Mouse (Mus musculus): ENCODE measurements around the gene Coil. TPM values are rescaled to one million over a fixed set of nuclear protein-coding genes. Genes with fewer than 3 reads are reported as not detected.

Coil gene
- total and polyA plus RNA-seq, 3 experiments: 28.5 to 37.4 (median 35.4) TPM

DNA sequence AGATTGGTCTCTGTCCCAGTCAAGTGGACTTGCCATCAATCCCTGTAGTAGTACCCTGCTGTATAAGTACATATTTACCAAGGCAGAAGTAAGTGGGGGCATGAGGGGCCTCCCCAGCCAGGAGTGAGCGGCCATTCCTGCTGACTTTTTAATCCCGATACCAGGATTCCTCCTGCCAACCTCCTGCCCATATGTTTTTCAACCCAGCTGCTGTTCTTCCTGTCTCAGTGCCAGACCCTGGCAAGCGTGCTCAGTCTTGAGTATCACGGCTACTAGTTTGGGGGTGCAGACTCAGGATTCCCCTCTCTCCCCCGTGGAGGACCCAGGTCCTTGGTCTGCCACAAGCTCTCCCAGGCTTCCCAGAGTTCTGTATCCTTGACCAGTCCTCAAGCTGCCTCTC, 32.6 kb downstream of the Coil start:
- H3K9me3 ChIP-seq (replicated peaks; ENCODE audit: low read length): no peaks in the 10 kb centered on the region
- peak overlapping the region in 2 of 3 experiments; percentile 10 to 39 for H3K4me3 ChIP-seq (replicated peaks in 1 of 3; ENCODE audit: low read depth in 2 of 3, low read length in 2 of 3, poor library complexity in 1 of 3)
- in situ Hi-C loops (cut with MboI; ENCODE audit: low pct_ligation_motif_present, low pct_unique_long_range_greater_than_20kb, low sequenced_read_pairs): loop anchor here (5.0 kb wide), 1 partner anchor 35 kb away; no protein-coding TSS in a partner anchor
- peaks cover 12 to 60% of the 10 kb centered on the region in 2 experiments for H3K36me3 ChIP-seq (replicated peaks in 1 of 2; ENCODE audit: control insufficient read depth in 1 of 2, insufficient read depth in 1 of 2, low read length in 1 of 2)
- TF ChIP-seq MYC (IDR thresholded peaks at IDR 0.05; ENCODE audit: low read depth, low read length) (no peak), CTCF (conservative IDR thresholded peaks at IDR 0.05 in 1 of 2, IDR thresholded peaks at IDR 0.05 in 1 of 2; ENCODE audit: low read depth in 2 of 2, low read length in 2 of 2) (no peak), TCF12 (IDR thresholded peaks at IDR 0.05; ENCODE audit: low read depth, low read length) (no peak), JUND (conservative IDR thresholded peaks at IDR 0.05; ENCODE audit: low read depth, low read length) (no peak), TBP (conservative IDR thresholded peaks at IDR 0.05; ENCODE audit: low read depth, low read length) (no peak), POLR2A (IDR thresholded peaks at IDR 0.05; ENCODE audit: low read depth, low read length) (0 out of 2 replicates have a peak, but pooled peaks have one; percentile 2), RCOR1 (conservative IDR thresholded peaks at IDR 0.05; ENCODE audit: low read depth, low read length) (no peak), ZNF384 (IDR thresholded peaks at IDR 0.05; ENCODE audit: low read depth, low read length) (no peak), ZC3H11A (IDR thresholded peaks at IDR 0.05; ENCODE audit: low read depth, low read length) (no peak), ETS1 (conservative IDR thresholded peaks at IDR 0.05; ENCODE audit: low read depth, low read length) (no peak), ELF1 (IDR thresholded peaks at IDR 0.05; ENCODE audit: low read depth, low read length) (0 out of 2 replicates have a peak, but pooled peaks have one; percentile 4), MAFK (IDR thresholded peaks at IDR 0.05; ENCODE audit: insufficient replicate concordance, low read length) (no peak), GABPA (IDR thresholded peaks at IDR 0.05; ENCODE audit: insufficient replicate concordance, low read depth, low read length) (no peak), MEF2A (IDR thresholded peaks at IDR 0.05; ENCODE audit: borderline replicate concordance, low read depth, low read length) (no peak), USF2 (conservative IDR thresholded peaks at IDR 0.05; ENCODE audit: low read depth, low read length) (no peak), POLR2AphosphoS2 (IDR thresholded peaks at IDR 0.05; ENCODE audit: low read depth, low read length) (no peak)
- dilution Hi-C loops (cut with MboI; ENCODE audit: extremely low pct_ligation_motif_present, extremely low pct_unique_long_range_greater_than_20kb, low sequenced_read_pairs): no loop called here
- no peak overlapping the region for H3K27ac ChIP-seq (ENCODE audit: insufficient read depth, low read depth)
- peaks cover 37% of the 10 kb centered on the region for H3K79me2 ChIP-seq (replicated peaks; ENCODE audit: control insufficient read depth, extremely low read depth, insufficient read depth, poor library complexity, severe bottlenecking)
- no peak overlapping the region for H3K9ac ChIP-seq (ENCODE audit: insufficient read depth, low read depth)
- peaks cover 26 to 64% of the 10 kb centered on the region in 2 experiments for H3K4me1 ChIP-seq (ENCODE audit: control insufficient read depth in 1 of 2, insufficient read depth in 2 of 2)
- H3K4me2 ChIP-seq (ENCODE audit: insufficient read depth, low read depth, poor library complexity, severe bottlenecking): peak overlapping the region; percentile 53
- no peaks in the 10 kb centered on the region for H3K27me3 ChIP-seq (replicated peaks)
- DNase-seq (ENCODE audit: extremely low read depth): no peak

DNA sequence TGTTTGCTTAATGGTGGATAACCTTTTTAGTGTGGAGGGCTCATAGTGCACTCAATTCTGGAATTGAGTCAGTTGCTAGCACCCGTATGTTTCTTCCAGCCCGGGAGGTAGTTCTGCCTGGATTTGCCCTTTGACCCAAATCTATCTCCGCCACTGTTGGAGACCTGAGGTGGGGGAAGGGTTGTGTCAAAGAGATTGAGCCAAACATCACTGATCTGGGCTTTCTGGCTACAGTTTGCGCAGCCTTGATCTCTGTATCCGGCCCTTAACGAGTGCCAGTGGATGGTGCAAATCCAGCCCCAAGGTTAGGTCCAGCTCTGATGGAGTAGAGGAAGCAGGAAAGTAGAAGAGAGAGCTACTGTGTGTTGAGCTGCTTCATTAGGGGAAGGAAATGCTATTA, 33.0 kb downstream of the Coil start:
- no peak overlapping the region for H3K9ac ChIP-seq (ENCODE audit: insufficient read depth, low read depth)
- peak overlapping the region; percentile 53; the same call in 1 of the 2 replicates for H3K4me2 ChIP-seq (ENCODE audit: insufficient read depth, low read depth, poor library complexity, severe bottlenecking)
- H3K27ac ChIP-seq (ENCODE audit: insufficient read depth, low read depth): no peak overlapping the region
- H3K79me2 ChIP-seq (replicated peaks; ENCODE audit: control insufficient read depth, extremely low read depth, insufficient read depth, poor library complexity, severe bottlenecking): peaks cover 37% of the 10 kb centered on the region
- H3K4me1 ChIP-seq (ENCODE audit: control insufficient read depth in 1 of 2, insufficient read depth in 2 of 2): peaks cover 26 to 63% of the 10 kb centered on the region in 2 experiments
- H3K9me3 ChIP-seq (replicated peaks; ENCODE audit: low read length): no peaks in the 10 kb centered on the region
- peak overlapping the region in 2 of 3 experiments; percentile 10 to 39 for H3K4me3 ChIP-seq (replicated peaks in 1 of 3; ENCODE audit: low read depth in 2 of 3, low read length in 2 of 3, poor library complexity in 1 of 3)
- TF ChIP-seq RAD21 (IDR thresholded peaks at IDR 0.05; ENCODE audit: low read depth, low read length) (no peak), POLR2A (IDR thresholded peaks at IDR 0.05; ENCODE audit: low read depth, low read length) (no peak), EP300 (IDR thresholded peaks at IDR 0.05; ENCODE audit: low read length) (no peak)
- in situ Hi-C loops (cut with MboI; ENCODE audit: low pct_ligation_motif_present, low pct_unique_long_range_greater_than_20kb, low sequenced_read_pairs) (loop anchor here (5.0 kb wide), 1 partner anchor 34 kb away; no protein-coding TSS in a partner anchor), dilution Hi-C loops (cut with MboI; ENCODE audit: extremely low pct_ligation_motif_present, extremely low pct_unique_long_range_greater_than_20kb, low sequenced_read_pairs) (no loop called here)
- no peaks in the 10 kb centered on the region for H3K27me3 ChIP-seq (replicated peaks)
- H3K36me3 ChIP-seq (replicated peaks in 1 of 2; ENCODE audit: control insufficient read depth in 1 of 2, insufficient read depth in 1 of 2, low read length in 1 of 2): peaks cover 12 to 64% of the 10 kb centered on the region in 2 experiments
- DNase-seq (ENCODE audit: extremely low read depth): no peak
